Mouse (Mus musculus) intestine, postnatal 0 days (tissue): ENCODE results near the gene Gldc. TPM values are rescaled to one million over a fixed set of nuclear protein-coding genes. Genes with fewer than 3 reads are reported as not detected.

ENCODE experiments used
- ATAC-seq: fragments of 200-750 bp; cut with Nextera tagmentation; 2 replicates; pipeline ENCODE4 v1.8.0; 2017; ENCODE audit warnings: mild to moderate bottlenecking, moderate TSS enrichment, moderate library complexity
- H3K27ac ChIP-seq: fragments of 300-500 bp; sonication (generic); 2 replicates; pipeline ENCODE4 v1.5.1; 2014; ENCODE audit warnings: mild to moderate bottlenecking, low read depth, low read length, moderate library complexity
- H3K27me3 ChIP-seq: fragments of 300-500 bp; sonication (generic); replicated peaks from 2 replicates; pipeline ENCODE4 v1.6.1; 2014; ENCODE audit warnings: low read length, mixed read lengths; ENCODE audit not compliant: control insufficient read depth, insufficient read depth
- H3K36me3 ChIP-seq: fragments of 300-500 bp; sonication (generic); 2 replicates; pipeline ENCODE4 v1.6.1; 2014; ENCODE audit warnings: mild to moderate bottlenecking, moderate library complexity; ENCODE audit not compliant: control insufficient read depth, insufficient read depth
- H3K4me1 ChIP-seq: fragments of 300-500 bp; sonication (generic); replicated peaks from 2 replicates; pipeline ENCODE4 v1.6.1; 2014; ENCODE audit warnings: antibody characterized with exemption, low read length, mixed read lengths; ENCODE audit not compliant: control insufficient read depth, insufficient read depth
- H3K4me2 ChIP-seq: fragments of 300-500 bp; sonication (generic); replicated peaks from 2 replicates; pipeline ENCODE4 v1.6.1; 2014; ENCODE audit warnings: low read depth, mild to moderate bottlenecking, moderate library complexity
- H3K4me3 ChIP-seq: fragments of 300-500 bp; sonication (generic); 2 replicates; pipeline ENCODE4 v1.5.1; 2014; ENCODE audit warnings: low read depth, low read length
- H3K9ac ChIP-seq: fragments of 300-500 bp; sonication (generic); 2 replicates; pipeline ENCODE4 v1.6.1; 2014; ENCODE audit warnings: mild to moderate bottlenecking, low read depth, low read length
- H3K9me3 ChIP-seq: fragments of 300-500 bp; sonication (generic); 2 replicates; pipeline ENCODE4 v1.6.1; 2016; ENCODE audit warnings: mixed run types; ENCODE audit not compliant: control insufficient read depth
- CTCF ChIP-seq: sonication (generic); IDR thresholded peaks from 2 replicates; pipeline ENCODE4 v1.5.1; 2016; ENCODE audit warnings: low read depth, mild to moderate bottlenecking, control low read depth, antibody characterized with exemption, moderate library complexity
- WGBS: fragments of 180-500 bp; shearing (Covaris S2); extraction: QIAGEN DNeasy Blood & Tissue Kit; methylation state at CpG from one replicate; pipeline ENCODE4 v1.1.7; 2014; 5-methylcytosine and 5-hydroxymethylcytosine counted together
- polyA plus RNA-seq: library from polyadenylated mRNA; unstranded; fragments of >200 nt; fragmentation: Nextera tagmentation; extraction: Ambion mirVana; gene quantifications from 2 replicates; pipeline ENCODE4 v1.2.1, GENCODE M21; 2015

The Gldc gene
- polyA plus RNA-seq, 1 experiment from 2014 or later = 0.44 TPM

GRCm38 (mm10) chr19:30124999-30125669 lies 50.1 kb downstream of the Gldc start:
- Histone ChIP-seq H3K36me3 (no peaks in the 10 kb centered on the region), H3K4me3 (no peak overlapping the region), H3K9ac (no peak overlapping the region), H3K9me3 (no peaks in the 10 kb centered on the region), H3K27me3 (no peaks in the 10 kb centered on the region), H3K27ac (no peak overlapping the region; the same call in 1 of the 2 replicates), H3K4me2 (no peak overlapping the region), H3K4me1 (no peaks in the 10 kb centered on the region)
- WGBS = 42% methylated on average over 7 of the region's 7 CpGs
- TF ChIP-seq CTCF = no peak
- peak; percentile 60 for ATAC-seq

GRCm38 (mm10) chr19:30118344-30119312 lies 56.6 kb downstream of the Gldc start:
- Histone ChIP-seq H3K4me1 (no peaks in the 10 kb centered on the region), H3K4me2 (no peak overlapping the region), H3K27me3 (no peaks in the 10 kb centered on the region), H3K9me3 (no peaks in the 10 kb centered on the region), H3K36me3 (no peaks in the 10 kb centered on the region), H3K9ac (no peak overlapping the region), H3K27ac (no peak overlapping the region), H3K4me3 (no peak overlapping the region)
- WGBS = 72% methylated on average over 17 of the region's 17 CpGs
- TF ChIP-seq CTCF = no peak
- ATAC-seq = peak; percentile 65

- Histone ChIP-seq H3K36me3 (no peaks in the 10 kb centered on the region), H3K4me3 (no peak overlapping the region), H3K4me2 (no peak overlapping the region), H3K4me1 (no peaks in the 10 kb centered on the region), H3K9ac (no peak overlapping the region), H3K9me3 (no peaks in the 10 kb centered on the region), H3K27me3 (no peaks in the 10 kb centered on the region), H3K27ac (no peak overlapping the region)
- WGBS = 71% methylated on average over 9 of the region's 9 CpGs
- no peak for TF ChIP-seq CTCF
- no peak for ATAC-seq
Observed at GRCm38 (mm10) chr19:30117775-30118174, 57.5 kb downstream of the Gldc start.

GRCm38 (mm10) chr19:30117241-30117640 lies 58.0 kb downstream of the Gldc start:
- H3K36me3 ChIP-seq = no peaks in the 10 kb centered on the region
- no peak overlapping the region for H3K27ac ChIP-seq
- H3K4me1 ChIP-seq = no peaks in the 10 kb centered on the region
- no peak for TF ChIP-seq CTCF
- no peaks in the 10 kb centered on the region for H3K27me3 ChIP-seq
- no peak overlapping the region for H3K9ac ChIP-seq
- H3K4me3 ChIP-seq = no peak overlapping the region
- WGBS = 75% methylated on average over 4 of the region's 4 CpGs
- no peak for ATAC-seq
- H3K9me3 ChIP-seq = no peaks in the 10 kb centered on the region
- H3K4me2 ChIP-seq = no peak overlapping the region

- no peaks in the 10 kb centered on the region for H3K36me3 ChIP-seq
- H3K9me3 ChIP-seq = no peaks in the 10 kb centered on the region
- H3K9ac ChIP-seq = no peak overlapping the region
- 71% methylated on average over 5 of the region's 5 CpGs for WGBS
- H3K27me3 ChIP-seq = no peaks in the 10 kb centered on the region
- no peak for TF ChIP-seq CTCF
- no peak overlapping the region for H3K4me3 ChIP-seq
- no peak for ATAC-seq
- no peaks in the 10 kb centered on the region for H3K4me1 ChIP-seq
- no peak overlapping the region for H3K4me2 ChIP-seq
- H3K27ac ChIP-seq = no peak overlapping the region
Observed at GRCm38 (mm10) chr19:30115606-30116005, 59.6 kb downstream of the Gldc start.

GRCm38 (mm10) chr19:30114919-30115441 lies 60.2 kb downstream of the Gldc start:
- WGBS = 29% methylated on average over 14 of the region's 14 CpGs
- no peak overlapping the region for H3K4me3 ChIP-seq
- no peaks in the 10 kb centered on the region for H3K9me3 ChIP-seq
- peak overlapping the region; percentile 17 for H3K4me2 ChIP-seq
- ATAC-seq = peak; percentile 40; the same call in 1 of the 2 replicates
- H3K27ac ChIP-seq = no peak overlapping the region
- TF ChIP-seq CTCF = no peak
- H3K4me1 ChIP-seq = no peaks in the 10 kb centered on the region
- H3K36me3 ChIP-seq = no peaks in the 10 kb centered on the region
- no peaks in the 10 kb centered on the region for H3K27me3 ChIP-seq
- H3K9ac ChIP-seq = no peak overlapping the region
